Mouse (Mus musculus): ENCODE data around the gene Dkkl1. TPM values are rescaled to one million over a fixed set of nuclear protein-coding genes. Genes with fewer than 3 reads are reported as not detected.
A peak's percentile ranks its signal among the peaks of the same experiment; 100 is the strongest.

Gene Dkkl1
- polyA plus RNA-seq, 1 experiment from 2014 or later: 2.1 TPM

GRCm38 (mm10) chr7:45231941-45232340 lies 20.0 kb upstream of the Dkkl1 start:
- H3K27me3 ChIP-seq (ENCODE audit: control insufficient read depth, insufficient read depth, low read length): no peaks in the 10 kb centered on the region
- H3K4me2 ChIP-seq (ENCODE audit: low read depth, low read length): no peak overlapping the region
- H3K4me3 ChIP-seq (replicated peaks; ENCODE audit: low read length): no peak overlapping the region
- no peak overlapping the region for H3K27ac ChIP-seq (ENCODE audit: low read length)
- no peak overlapping the region for H3K9ac ChIP-seq (ENCODE audit: low read length)
- peaks cover 20% of the 10 kb centered on the region; the same call in 1 of the 2 replicates for H3K36me3 ChIP-seq (ENCODE audit: control insufficient read depth, insufficient read depth, low read length)
- peaks cover 23% of the 10 kb centered on the region for H3K4me1 ChIP-seq (ENCODE audit: control insufficient read depth, insufficient read depth, low read length)
- 81% methylated on average over 11 of the region's 11 CpGs for WGBS
- no peaks in the 10 kb centered on the region for H3K9me3 ChIP-seq (replicated peaks; ENCODE audit: control insufficient read depth, low read length)
- no peak for ATAC-seq (ENCODE audit: insufficient read depth, low FRiP score)

GRCm38 (mm10) chr7:45231192-45231591 lies 19.2 kb upstream of the Dkkl1 start:
- no peak for ATAC-seq (ENCODE audit: insufficient read depth, low FRiP score)
- no peak overlapping the region for H3K27ac ChIP-seq (ENCODE audit: low read length)
- H3K36me3 ChIP-seq (ENCODE audit: control insufficient read depth, insufficient read depth, low read length): peaks cover 27% of the 10 kb centered on the region
- H3K4me1 ChIP-seq (ENCODE audit: control insufficient read depth, insufficient read depth, low read length): peaks cover 23% of the 10 kb centered on the region
- H3K4me2 ChIP-seq (ENCODE audit: low read depth, low read length): no peak overlapping the region
- no peaks in the 10 kb centered on the region for H3K27me3 ChIP-seq (ENCODE audit: control insufficient read depth, insufficient read depth, low read length)
- H3K9me3 ChIP-seq (replicated peaks; ENCODE audit: control insufficient read depth, low read length): no peaks in the 10 kb centered on the region
- 90% methylated on average over 12 of the region's 12 CpGs for WGBS
- no peak overlapping the region for H3K4me3 ChIP-seq (replicated peaks; ENCODE audit: low read length)
- no peak overlapping the region for H3K9ac ChIP-seq (ENCODE audit: low read length)

- no peaks in the 10 kb centered on the region for H3K27me3 ChIP-seq (ENCODE audit: control insufficient read depth, insufficient read depth, low read length)
- H3K4me1 ChIP-seq (ENCODE audit: control insufficient read depth, insufficient read depth, low read length): peaks cover 10% of the 10 kb centered on the region
- no peak overlapping the region for H3K27ac ChIP-seq (ENCODE audit: low read length)
- no peak overlapping the region for H3K4me3 ChIP-seq (replicated peaks; ENCODE audit: low read length)
- WGBS: 88% methylated on average over 7 of the region's 7 CpGs
- ATAC-seq (ENCODE audit: insufficient read depth, low FRiP score): no peak
- no peak overlapping the region for H3K9ac ChIP-seq (ENCODE audit: low read length)
- no peak overlapping the region for H3K4me2 ChIP-seq (ENCODE audit: low read depth, low read length)
- no peaks in the 10 kb centered on the region for H3K9me3 ChIP-seq (replicated peaks; ENCODE audit: control insufficient read depth, low read length)
- peaks cover 34% of the 10 kb centered on the region for H3K36me3 ChIP-seq (ENCODE audit: control insufficient read depth, insufficient read depth, low read length)
Observed at GRCm38 (mm10) chr7:45229459-45230203, 17.7 kb upstream of the Dkkl1 start.

GRCm38 (mm10) chr7:45229046-45229445 lies 17.1 kb upstream of the Dkkl1 start:
- WGBS: 89% methylated on average over 8 of the region's 8 CpGs
- no peak overlapping the region for H3K27ac ChIP-seq (ENCODE audit: low read length)
- peaks cover 37% of the 10 kb centered on the region for H3K36me3 ChIP-seq (ENCODE audit: control insufficient read depth, insufficient read depth, low read length)
- H3K4me1 ChIP-seq (ENCODE audit: control insufficient read depth, insufficient read depth, low read length): peaks cover 7% of the 10 kb centered on the region
- no peak overlapping the region for H3K4me3 ChIP-seq (replicated peaks; ENCODE audit: low read length)
- no peaks in the 10 kb centered on the region for H3K9me3 ChIP-seq (replicated peaks; ENCODE audit: control insufficient read depth, low read length)
- no peak overlapping the region for H3K4me2 ChIP-seq (ENCODE audit: low read depth, low read length)
- H3K27me3 ChIP-seq (ENCODE audit: control insufficient read depth, insufficient read depth, low read length): no peaks in the 10 kb centered on the region
- H3K9ac ChIP-seq (ENCODE audit: low read length): no peak overlapping the region
- no peak for ATAC-seq (ENCODE audit: insufficient read depth, low FRiP score)

GRCm38 (mm10) chr7:45228548-45228947 lies 16.6 kb upstream of the Dkkl1 start:
- Histone ChIP-seq H3K4me3 (replicated peaks; ENCODE audit: low read length) (no peak overlapping the region), H3K4me1 (ENCODE audit: control insufficient read depth, insufficient read depth, low read length) (peaks cover 2% of the 10 kb centered on the region; the same call in 1 of the 2 replicates), H3K9me3 (replicated peaks; ENCODE audit: control insufficient read depth, low read length) (no peaks in the 10 kb centered on the region), H3K4me2 (ENCODE audit: low read depth, low read length) (no peak overlapping the region), H3K36me3 (ENCODE audit: control insufficient read depth, insufficient read depth, low read length) (peaks cover 37% of the 10 kb centered on the region), H3K27ac (ENCODE audit: low read length) (no peak overlapping the region), H3K27me3 (ENCODE audit: control insufficient read depth, insufficient read depth, low read length) (no peaks in the 10 kb centered on the region), H3K9ac (ENCODE audit: low read length) (no peak overlapping the region)
- ATAC-seq (ENCODE audit: insufficient read depth, low FRiP score): no peak; the same call in 1 of the 2 replicates
- 94% methylated on average over 18 of the region's 18 CpGs for WGBS

- WGBS: 96% methylated on average over 5 of the region's 5 CpGs
- no peak overlapping the region for H3K27ac ChIP-seq (ENCODE audit: low read length)
- no peaks in the 10 kb centered on the region for H3K27me3 ChIP-seq (ENCODE audit: control insufficient read depth, insufficient read depth, low read length)
- H3K9ac ChIP-seq (ENCODE audit: low read length): no peak overlapping the region
- H3K9me3 ChIP-seq (replicated peaks; ENCODE audit: control insufficient read depth, low read length): no peaks in the 10 kb centered on the region
- H3K4me1 ChIP-seq (ENCODE audit: control insufficient read depth, insufficient read depth, low read length): no peaks in the 10 kb centered on the region
- H3K4me3 ChIP-seq (replicated peaks; ENCODE audit: low read length): no peak overlapping the region
- no peak for ATAC-seq (ENCODE audit: insufficient read depth, low FRiP score)
- no peak overlapping the region for H3K4me2 ChIP-seq (ENCODE audit: low read depth, low read length)
- H3K36me3 ChIP-seq (ENCODE audit: control insufficient read depth, insufficient read depth, low read length): peaks cover 33% of the 10 kb centered on the region
Observed at GRCm38 (mm10) chr7:45226421-45226820, 14.5 kb upstream of the Dkkl1 start.

GRCm38 (mm10) chr7:45224826-45225225 lies 12.9 kb upstream of the Dkkl1 start:
- Histone ChIP-seq H3K4me2 (ENCODE audit: low read depth, low read length) (no peak overlapping the region), H3K27me3 (ENCODE audit: control insufficient read depth, insufficient read depth, low read length) (no peaks in the 10 kb centered on the region), H3K4me1 (ENCODE audit: control insufficient read depth, insufficient read depth, low read length) (no peaks in the 10 kb centered on the region), H3K4me3 (replicated peaks; ENCODE audit: low read length) (no peak overlapping the region), H3K36me3 (ENCODE audit: control insufficient read depth, insufficient read depth, low read length) (peaks cover 41% of the 10 kb centered on the region), H3K27ac (ENCODE audit: low read length) (no peak overlapping the region), H3K9me3 (replicated peaks; ENCODE audit: control insufficient read depth, low read length) (no peaks in the 10 kb centered on the region), H3K9ac (ENCODE audit: low read length) (no peak overlapping the region)
- no peak for ATAC-seq (ENCODE audit: insufficient read depth, low FRiP score)
- 87% methylated on average over 7 of the region's 7 CpGs for WGBS

- WGBS: 73% methylated on average over 2 of the region's 2 CpGs
- ATAC-seq (ENCODE audit: insufficient read depth, low FRiP score): no peak
- H3K27me3 ChIP-seq (ENCODE audit: control insufficient read depth, insufficient read depth, low read length): no peaks in the 10 kb centered on the region
- H3K9ac ChIP-seq (ENCODE audit: low read length): no peak overlapping the region
- H3K4me3 ChIP-seq (replicated peaks; ENCODE audit: low read length): no peak overlapping the region
- peaks cover 30% of the 10 kb centered on the region for H3K36me3 ChIP-seq (ENCODE audit: control insufficient read depth, insufficient read depth, low read length)
- H3K4me2 ChIP-seq (ENCODE audit: low read depth, low read length): no peak overlapping the region
- H3K4me1 ChIP-seq (ENCODE audit: control insufficient read depth, insufficient read depth, low read length): peaks cover 11% of the 10 kb centered on the region
- H3K27ac ChIP-seq (ENCODE audit: low read length): no peak overlapping the region
- H3K9me3 ChIP-seq (replicated peaks; ENCODE audit: control insufficient read depth, low read length): no peaks in the 10 kb centered on the region
Observed at GRCm38 (mm10) chr7:45221680-45222079, 9.7 kb upstream of the Dkkl1 start.

GRCm38 (mm10) chr7:45216442-45217183 lies 4.7 kb upstream of the Dkkl1 start:
- ATAC-seq (ENCODE audit: insufficient read depth, low FRiP score): peak; percentile 85
- Histone ChIP-seq H3K27me3 (ENCODE audit: control insufficient read depth, insufficient read depth, low read length) (peaks cover 3% of the 10 kb centered on the region), H3K4me2 (ENCODE audit: low read depth, low read length) (peak overlapping the region; percentile 70), H3K9me3 (replicated peaks; ENCODE audit: control insufficient read depth, low read length) (no peaks in the 10 kb centered on the region), H3K4me3 (replicated peaks; ENCODE audit: low read length) (peak overlapping the region; percentile 88), H3K27ac (ENCODE audit: low read length) (peak overlapping the region; percentile 94), H3K4me1 (ENCODE audit: control insufficient read depth, insufficient read depth, low read length) (peaks cover 23% of the 10 kb centered on the region), H3K9ac (ENCODE audit: low read length) (peak overlapping the region; percentile 96), H3K36me3 (ENCODE audit: control insufficient read depth, insufficient read depth, low read length) (peaks cover 16% of the 10 kb centered on the region)
- WGBS: 2% methylated on average over 13 of the region's 13 CpGs

All from stomach, embryonic 16.5 days (tissue).